Mouse (Mus musculus): ENCODE data around the gene Accsl. TPM values are rescaled to one million over a fixed set of nuclear protein-coding genes. Genes with fewer than 3 reads are reported as not detected.

Gene Accsl
- not detected in 2 replicates for polyA plus RNA-seq (2015; fragmentation: Nextera tagmentation; extraction: Ambion mirVana)

DNA sequence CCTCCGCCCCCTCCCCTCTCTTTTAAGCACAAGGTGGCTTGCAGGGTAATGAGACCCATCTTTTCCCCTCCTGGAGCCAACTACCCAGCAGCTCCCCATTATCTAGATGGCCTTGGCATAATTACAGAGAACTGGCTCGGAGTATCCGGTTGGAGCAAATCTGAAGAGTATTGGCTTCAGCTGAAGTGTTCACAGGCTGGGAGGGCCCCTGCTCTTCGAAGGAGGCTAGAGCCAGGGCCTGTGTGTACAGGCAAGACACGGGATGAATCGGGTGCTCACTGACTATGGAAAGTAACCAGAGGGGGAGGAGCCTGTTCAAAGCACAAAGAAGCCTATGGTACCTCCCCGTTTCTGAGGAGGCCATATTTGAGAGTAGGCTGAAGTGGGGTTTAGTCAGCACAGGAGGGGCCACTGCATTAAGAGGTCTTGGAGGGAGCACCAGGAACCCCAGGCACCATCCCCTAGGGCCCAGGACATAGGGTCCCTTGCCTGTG is at the start of gene Accsl:
TSS of gene Accsl (minus strand) at position 51 of the 494 bp plus-strand sequence.
- ATAC-seq, result no peak
- Histone ChIP-seq H3K4me3 (ENCODE audit: low read depth, low read length) (no peak within 1 kb of the TSS), H3K27me3 (replicated peaks; ENCODE audit: control insufficient read depth, insufficient read depth, low read length) (no peaks in the 10 kb centered on the region), H3K27ac (ENCODE audit: low read depth, low read length) (no peak within 1 kb of the TSS), H3K9ac (ENCODE audit: low read depth, low read length) (no peak within 1 kb of the TSS), H3K36me3 (ENCODE audit: control insufficient read depth, insufficient read depth) (no peaks in the 10 kb centered on the region), H3K4me1 (replicated peaks; ENCODE audit: control insufficient read depth, insufficient read depth, low read length) (no peaks in the 10 kb centered on the region), H3K9me3 (ENCODE audit: control insufficient read depth) (no peaks in the 10 kb centered on the region), H3K4me2 (replicated peaks; ENCODE audit: low read depth) (no peak within 1 kb of the TSS)
- WGBS, result 65% methylated on average over 7 of the region's 7 CpGs
- no peak for TF ChIP-seq CTCF (IDR thresholded peaks at IDR 0.05; ENCODE audit: low read depth)

DNA sequence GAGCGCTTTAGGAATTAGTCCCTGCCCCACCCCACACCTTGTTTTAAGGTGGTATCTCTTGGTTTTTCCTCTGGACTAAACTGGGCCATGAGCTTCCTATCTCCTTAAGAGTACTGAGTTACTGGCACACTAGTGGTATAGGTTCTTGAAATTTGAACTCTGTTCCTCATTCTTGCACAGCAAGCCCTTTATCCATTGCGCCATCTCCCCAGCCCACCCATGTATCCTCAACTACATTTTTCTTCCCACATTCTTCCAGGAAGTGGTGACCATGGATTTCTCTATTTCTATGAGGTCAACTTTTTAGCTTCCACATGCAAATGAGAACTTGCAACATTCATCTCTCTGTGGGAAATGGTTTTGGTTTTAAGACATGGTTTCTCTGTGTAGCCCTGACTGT is 44.6 kb upstream of the Accsl start:
- ATAC-seq, result no peak
- no peak overlapping the region for H3K4me3 ChIP-seq (ENCODE audit: low read depth, low read length)
- no peak for TF ChIP-seq CTCF (IDR thresholded peaks at IDR 0.05; ENCODE audit: low read depth)
- H3K27ac ChIP-seq (ENCODE audit: low read depth, low read length), result no peak overlapping the region
- no peaks in the 10 kb centered on the region for H3K4me1 ChIP-seq (replicated peaks; ENCODE audit: control insufficient read depth, insufficient read depth, low read length)
- H3K36me3 ChIP-seq (ENCODE audit: control insufficient read depth, insufficient read depth), result no peaks in the 10 kb centered on the region
- H3K4me2 ChIP-seq (replicated peaks; ENCODE audit: low read depth), result no peak overlapping the region
- 91% methylated on average over 2 of the region's 2 CpGs for WGBS
- H3K27me3 ChIP-seq (replicated peaks; ENCODE audit: control insufficient read depth, insufficient read depth, low read length), result no peaks in the 10 kb centered on the region
- no peak overlapping the region for H3K9ac ChIP-seq (ENCODE audit: low read depth, low read length)
- no peaks in the 10 kb centered on the region for H3K9me3 ChIP-seq (ENCODE audit: control insufficient read depth)

DNA sequence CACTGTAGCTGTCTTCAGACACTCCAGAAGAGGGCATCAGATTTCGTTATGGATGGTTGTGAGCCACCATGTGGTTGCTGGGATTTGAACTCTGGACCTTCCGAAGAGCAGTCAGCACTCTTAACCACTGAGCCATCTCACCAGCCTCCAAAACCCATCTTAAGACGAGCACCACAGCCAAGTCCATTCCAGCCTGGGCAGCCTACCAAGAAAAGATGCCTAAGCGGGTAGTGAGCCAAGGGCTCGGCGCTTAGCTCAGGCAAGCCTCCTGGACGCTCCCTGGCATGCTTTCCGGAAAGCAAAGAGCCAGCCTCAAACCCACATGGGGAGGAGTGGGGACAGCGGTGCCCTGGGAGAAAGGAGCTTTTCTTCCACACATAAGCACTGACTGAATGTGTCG is 43.0 kb upstream of the Accsl start:
- no peak overlapping the region for H3K4me3 ChIP-seq (ENCODE audit: low read depth, low read length)
- H3K27me3 ChIP-seq (replicated peaks; ENCODE audit: control insufficient read depth, insufficient read depth, low read length), result no peaks in the 10 kb centered on the region
- no peak overlapping the region for H3K9ac ChIP-seq (ENCODE audit: low read depth, low read length)
- no peaks in the 10 kb centered on the region for H3K9me3 ChIP-seq (ENCODE audit: control insufficient read depth)
- H3K27ac ChIP-seq (ENCODE audit: low read depth, low read length), result no peak overlapping the region
- no peak for ATAC-seq
- H3K4me2 ChIP-seq (replicated peaks; ENCODE audit: low read depth), result no peak overlapping the region
- H3K36me3 ChIP-seq (ENCODE audit: control insufficient read depth, insufficient read depth), result no peaks in the 10 kb centered on the region
- no peaks in the 10 kb centered on the region for H3K4me1 ChIP-seq (replicated peaks; ENCODE audit: control insufficient read depth, insufficient read depth, low read length)
- 83% methylated on average over 10 of the region's 10 CpGs for WGBS
- TF ChIP-seq CTCF (IDR thresholded peaks at IDR 0.05; ENCODE audit: low read depth), result no peak

- Histone ChIP-seq H3K4me1 (replicated peaks; ENCODE audit: control insufficient read depth, insufficient read depth, low read length) (no peaks in the 10 kb centered on the region), H3K9me3 (ENCODE audit: control insufficient read depth) (no peaks in the 10 kb centered on the region), H3K27me3 (replicated peaks; ENCODE audit: control insufficient read depth, insufficient read depth, low read length) (no peaks in the 10 kb centered on the region), H3K4me3 (ENCODE audit: low read depth, low read length) (no peak overlapping the region), H3K4me2 (replicated peaks; ENCODE audit: low read depth) (no peak overlapping the region), H3K9ac (ENCODE audit: low read depth, low read length) (no peak overlapping the region), H3K36me3 (ENCODE audit: control insufficient read depth, insufficient read depth) (no peaks in the 10 kb centered on the region), H3K27ac (ENCODE audit: low read depth, low read length) (no peak overlapping the region)
- no peak for TF ChIP-seq CTCF (IDR thresholded peaks at IDR 0.05; ENCODE audit: low read depth)
- no peak for ATAC-seq
- WGBS, result 66% methylated on average over 5 of the region's 5 CpGs
These were observed 40.8 kb upstream of the Accsl start for GRCm38 (mm10) chr2:93909716-93910115.

- Histone ChIP-seq H3K27me3 (replicated peaks; ENCODE audit: control insufficient read depth, insufficient read depth, low read length) (no peaks in the 10 kb centered on the region), H3K27ac (ENCODE audit: low read depth, low read length) (no peak overlapping the region), H3K9me3 (ENCODE audit: control insufficient read depth) (no peaks in the 10 kb centered on the region), H3K4me3 (ENCODE audit: low read depth, low read length) (no peak overlapping the region), H3K9ac (ENCODE audit: low read depth, low read length) (no peak overlapping the region), H3K4me2 (replicated peaks; ENCODE audit: low read depth) (no peak overlapping the region), H3K36me3 (ENCODE audit: control insufficient read depth, insufficient read depth) (no peaks in the 10 kb centered on the region), H3K4me1 (replicated peaks; ENCODE audit: control insufficient read depth, insufficient read depth, low read length) (no peaks in the 10 kb centered on the region)
- 59% methylated on average over 9 of the region's 9 CpGs for WGBS
- no peak for TF ChIP-seq CTCF (IDR thresholded peaks at IDR 0.05; ENCODE audit: low read depth)
- ATAC-seq, result no peak
These were observed 38.8 kb upstream of the Accsl start for GRCm38 (mm10) chr2:93907519-93908294.

DNA sequence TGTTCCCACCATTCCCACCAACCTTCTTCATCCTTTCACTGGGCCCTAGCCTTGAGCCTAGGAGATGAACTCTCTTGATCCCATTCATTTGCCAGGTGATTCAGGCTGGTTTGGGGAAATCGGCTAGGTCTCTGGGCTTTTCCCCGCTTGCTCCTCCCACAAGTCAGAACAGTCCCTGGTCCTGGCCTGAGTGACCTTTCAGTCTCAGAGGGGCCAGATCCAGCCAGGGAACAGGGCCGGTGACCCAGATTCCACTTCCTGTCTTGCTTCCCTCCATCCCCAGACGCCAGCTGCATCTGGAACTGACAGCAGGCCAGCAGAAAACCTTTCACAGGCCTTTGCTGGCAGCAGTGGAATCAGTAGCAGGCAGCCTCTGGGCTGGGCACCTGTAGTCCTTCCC is 37.4 kb upstream of the Accsl start:
- H3K9ac ChIP-seq (ENCODE audit: low read depth, low read length), result no peak overlapping the region
- H3K27ac ChIP-seq (ENCODE audit: low read depth, low read length), result no peak overlapping the region
- H3K27me3 ChIP-seq (replicated peaks; ENCODE audit: control insufficient read depth, insufficient read depth, low read length), result no peaks in the 10 kb centered on the region
- H3K9me3 ChIP-seq (ENCODE audit: control insufficient read depth), result no peaks in the 10 kb centered on the region
- ATAC-seq, result no peak
- no peak for TF ChIP-seq CTCF (IDR thresholded peaks at IDR 0.05; ENCODE audit: low read depth)
- no peak overlapping the region for H3K4me3 ChIP-seq (ENCODE audit: low read depth, low read length)
- no peak overlapping the region for H3K4me2 ChIP-seq (replicated peaks; ENCODE audit: low read depth)
- no peaks in the 10 kb centered on the region for H3K36me3 ChIP-seq (ENCODE audit: control insufficient read depth, insufficient read depth)
- H3K4me1 ChIP-seq (replicated peaks; ENCODE audit: control insufficient read depth, insufficient read depth, low read length), result no peaks in the 10 kb centered on the region
- WGBS, result 46% methylated on average over 4 of the region's 4 CpGs
